Mouse (Mus musculus) neural tube, embryonic 13.5 days (tissue): ENCODE measurements around the gene Pom121l2. TPM values are rescaled to one million over a fixed set of nuclear protein-coding genes. Genes with fewer than 3 reads are reported as not detected.

Source experiments
- ATAC-seq: fragments of 200-750 bp; cut with Nextera tagmentation; 2 replicates; pipeline ENCODE4 v1.8.0; 2017; ENCODE audit warnings: low read depth, mild to moderate bottlenecking, moderate TSS enrichment, moderate library complexity
- H3K27ac ChIP-seq: fragments of 300-500 bp; sonication (generic); replicated peaks from 2 replicates; pipeline ENCODE4 v1.5.1; 2015; ENCODE audit warnings: moderate library complexity, mild to moderate bottlenecking, inconsistent platforms
- H3K27me3 ChIP-seq: fragments of 300-500 bp; sonication (generic); 2 replicates; pipeline ENCODE4 v1.6.1; 2015; ENCODE audit warnings: mild to moderate bottlenecking, inconsistent platforms
- H3K36me3 ChIP-seq: fragments of 300-500 bp; sonication (generic); 2 replicates; pipeline ENCODE4 v1.6.1; 2015; ENCODE audit warnings: mild to moderate bottlenecking, inconsistent platforms
- H3K4me1 ChIP-seq: fragments of 300-500 bp; sonication (generic); replicated peaks from 2 replicates; pipeline ENCODE4 v1.6.1; 2015; ENCODE audit warnings: inconsistent platforms
- H3K4me2 ChIP-seq: fragments of 300-500 bp; sonication (generic); 2 replicates; pipeline ENCODE4 v1.6.1; 2015; ENCODE audit warnings: inconsistent platforms, mild to moderate bottlenecking, moderate library complexity
- H3K4me3 ChIP-seq: fragments of 300-500 bp; sonication (generic); 2 replicates; pipeline ENCODE4 v1.5.1; 2015; ENCODE audit warnings: mild to moderate bottlenecking, inconsistent platforms
- H3K9ac ChIP-seq: fragments of 300-500 bp; sonication (generic); 2 replicates; pipeline ENCODE4 v1.6.1; 2015; ENCODE audit warnings: moderate library complexity, mild to moderate bottlenecking, inconsistent platforms
- H3K9me3 ChIP-seq: fragments of 300-500 bp; sonication (generic); 2 replicates; pipeline ENCODE4 v1.6.1; 2016; ENCODE audit warnings: inconsistent platforms
- WGBS: fragments of 180-500 bp; shearing (Covaris S2); methylation state at CpG from one replicate; pipeline ENCODE4 v1.1.7; 2015; 5-methylcytosine and 5-hydroxymethylcytosine counted together
- polyA plus RNA-seq: library from polyadenylated mRNA; unstranded; fragments of >200 nt; fragmentation: Nextera tagmentation; extraction: Ambion mirVana; gene quantifications from 2 replicates; pipeline ENCODE4 v1.2.1, GENCODE M21; 2015

Pom121l2 gene
- polyA plus RNA-seq, 1 experiment from 2014 or later: not detected

- Histone ChIP-seq H3K4me2 (peak overlapping the region; percentile 73), H3K36me3 (no peaks in the 10 kb centered on the region), H3K4me1 (peaks cover 16% of the 10 kb centered on the region), H3K9me3 (no peaks in the 10 kb centered on the region), H3K9ac (no peak overlapping the region), H3K27ac (no peak overlapping the region), H3K4me3 (peak overlapping the region; percentile 44), H3K27me3 (peaks cover 97% of the 10 kb centered on the region)
- 3% methylated on average over 18 of the region's 18 CpGs for WGBS
- no peak for ATAC-seq
Observed at GRCm38 (mm10) chr13:22007121-22007510, 26.1 kb downstream of the Pom121l2 start.

DNA sequence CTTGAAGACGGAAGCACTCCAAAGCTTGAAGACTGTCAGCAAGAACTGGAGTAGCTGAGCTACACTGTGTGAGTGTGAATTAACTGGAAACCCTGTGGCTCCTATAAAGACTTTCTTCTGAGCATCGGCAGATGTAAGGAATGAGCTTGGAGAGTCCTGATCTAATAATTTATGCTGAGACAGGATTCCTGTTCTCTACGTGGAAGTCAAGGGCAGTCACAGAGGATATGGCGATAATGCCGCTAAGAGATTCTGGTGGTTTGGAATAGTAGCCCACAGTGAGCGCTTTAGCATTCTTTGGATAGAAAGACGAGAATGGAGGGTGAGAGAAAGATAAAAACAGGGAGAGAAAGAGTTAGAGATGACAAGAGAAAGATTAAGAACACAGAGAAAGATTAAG, 26.9 kb downstream of the Pom121l2 start:
- Histone ChIP-seq H3K4me1 (peaks cover 16% of the 10 kb centered on the region), H3K27ac (no peak overlapping the region), H3K9me3 (no peaks in the 10 kb centered on the region), H3K4me3 (no peak overlapping the region), H3K27me3 (peaks cover 97% of the 10 kb centered on the region), H3K36me3 (no peaks in the 10 kb centered on the region), H3K4me2 (no peak overlapping the region), H3K9ac (no peak overlapping the region)
- ATAC-seq: no peak
- 38% methylated on average over 7 of the region's 7 CpGs for WGBS

DNA sequence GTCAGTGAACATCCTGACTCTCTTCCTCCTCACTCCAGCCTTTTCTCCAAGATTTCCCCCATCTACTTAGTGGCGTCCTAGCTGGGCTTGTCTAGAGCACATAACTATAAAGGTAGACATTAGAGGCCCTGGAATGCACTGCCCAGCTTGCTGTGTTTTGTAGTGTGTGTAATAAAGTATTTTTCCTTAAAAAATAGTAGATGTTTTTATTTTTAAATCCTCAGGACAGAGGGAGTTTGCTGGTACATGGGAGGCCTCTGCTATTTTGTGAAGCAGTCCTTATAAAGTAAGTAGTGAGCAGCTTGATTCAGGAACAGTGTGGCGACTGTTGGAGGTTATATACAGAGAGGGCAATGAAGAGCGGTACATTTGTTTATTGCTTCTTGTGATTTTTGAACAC, 27.7 kb downstream of the Pom121l2 start:
- H3K27ac ChIP-seq: no peak overlapping the region
- H3K9me3 ChIP-seq: no peaks in the 10 kb centered on the region
- no peaks in the 10 kb centered on the region for H3K36me3 ChIP-seq
- no peak overlapping the region for H3K4me2 ChIP-seq
- no peak overlapping the region for H3K9ac ChIP-seq
- ATAC-seq: no peak
- no peak overlapping the region for H3K4me3 ChIP-seq
- H3K4me1 ChIP-seq: peaks cover 16% of the 10 kb centered on the region
- H3K27me3 ChIP-seq: peaks cover 95% of the 10 kb centered on the region
- 72% methylated on average over 3 of the region's 3 CpGs for WGBS

GRCm38 (mm10) chr13:22009642-22010041, 28.6 kb downstream of the Pom121l2 start, which contains the start of gene Prss16:
Prss16 (minus strand) TSS chr13:22009742.
- Histone ChIP-seq H3K9me3 (no peaks in the 10 kb centered on the region), H3K4me1 (peaks cover 16% of the 10 kb centered on the region), H3K36me3 (no peaks in the 10 kb centered on the region), H3K9ac (no peak within 1 kb of the TSS), H3K4me2 (no peak within 1 kb of the TSS), H3K27me3 (peaks cover 95% of the 10 kb centered on the region), H3K4me3 (no peak within 1 kb of the TSS), H3K27ac (no peak within 1 kb of the TSS)
- WGBS: 39% methylated on average over 7 of the region's 7 CpGs
- ATAC-seq: no peak

GRCm38 (mm10) chr13:22013716-22014115, 32.7 kb downstream of the Pom121l2 start:
- ATAC-seq: no peak
- no peaks in the 10 kb centered on the region; the same call in 1 of the 2 replicates for H3K4me1 ChIP-seq
- no peak overlapping the region for H3K4me3 ChIP-seq
- H3K9ac ChIP-seq: no peak overlapping the region
- H3K36me3 ChIP-seq: no peaks in the 10 kb centered on the region
- H3K9me3 ChIP-seq: peaks cover 5% of the 10 kb centered on the region; the same call in 1 of the 2 replicates
- no peak overlapping the region for H3K27ac ChIP-seq
- no peak overlapping the region for H3K4me2 ChIP-seq
- H3K27me3 ChIP-seq: peaks cover 94% of the 10 kb centered on the region
- 20% methylated on average over 13 of the region's 13 CpGs for WGBS

- WGBS: 9% methylated on average over 17 of the region's 17 CpGs
- H3K36me3 ChIP-seq: no peaks in the 10 kb centered on the region
- ATAC-seq: no peak
- H3K4me3 ChIP-seq: no peak overlapping the region
- H3K27ac ChIP-seq: no peak overlapping the region
- peaks cover 94% of the 10 kb centered on the region for H3K27me3 ChIP-seq
- H3K4me1 ChIP-seq: no peaks in the 10 kb centered on the region; the same call in 1 of the 2 replicates
- H3K9me3 ChIP-seq: peaks cover 5% of the 10 kb centered on the region; the same call in 1 of the 2 replicates
- H3K4me2 ChIP-seq: peak overlapping the region; percentile 11
- H3K9ac ChIP-seq: no peak overlapping the region
Observed at GRCm38 (mm10) chr13:22014411-22014845, 33.4 kb downstream of the Pom121l2 start.

GRCm38 (mm10) chr13:22015479-22016450, 34.8 kb downstream of the Pom121l2 start:
- Histone ChIP-seq H3K36me3 (no peaks in the 10 kb centered on the region), H3K27me3 (peaks cover 93% of the 10 kb centered on the region), H3K9me3 (peaks cover 5% of the 10 kb centered on the region; the same call in 1 of the 2 replicates), H3K9ac (no peak overlapping the region), H3K4me3 (0 out of 2 replicates have a peak overlapping the region, but pooled peaks have one; percentile 8), H3K27ac (no peak overlapping the region), H3K4me2 (no peak overlapping the region), H3K4me1 (peaks cover 11% of the 10 kb centered on the region)
- ATAC-seq: no peak
- WGBS: 15% methylated on average over 27 of the region's 27 CpGs

- ATAC-seq: no peak
- H3K4me2 ChIP-seq: peak overlapping the region; percentile 66
- H3K9ac ChIP-seq: peak overlapping the region; percentile 23; the same call in 1 of the 2 replicates
- peak overlapping the region; percentile 40 for H3K4me3 ChIP-seq
- no peaks in the 10 kb centered on the region for H3K36me3 ChIP-seq
- no peak overlapping the region for H3K27ac ChIP-seq
- WGBS: under 1% methylated on average over 44 of the region's 44 CpGs
- H3K27me3 ChIP-seq: peaks cover 79% of the 10 kb centered on the region
- peaks cover 20% of the 10 kb centered on the region for H3K4me1 ChIP-seq
- H3K9me3 ChIP-seq: peaks cover 4% of the 10 kb centered on the region; the same call in 1 of the 2 replicates
Observed at GRCm38 (mm10) chr13:22019934-22020835, 39.2 kb downstream of the Pom121l2 start.

- WGBS: 0% methylated on average over 8 of the region's 8 CpGs
- H3K4me1 ChIP-seq: peaks cover 24% of the 10 kb centered on the region
- H3K9me3 ChIP-seq: no peaks in the 10 kb centered on the region
- 0 out of 2 replicates have a peak overlapping the region, but pooled peaks have one; percentile 23 for H3K9ac ChIP-seq
- H3K4me3 ChIP-seq: peak overlapping the region; percentile 40
- H3K27me3 ChIP-seq: peaks cover 72% of the 10 kb centered on the region
- H3K27ac ChIP-seq: no peak overlapping the region
- H3K4me2 ChIP-seq: peak overlapping the region; percentile 66
- no peaks in the 10 kb centered on the region for H3K36me3 ChIP-seq
- no peak for ATAC-seq
Observed at GRCm38 (mm10) chr13:22020901-22021339, 39.9 kb downstream of the Pom121l2 start.

DNA sequence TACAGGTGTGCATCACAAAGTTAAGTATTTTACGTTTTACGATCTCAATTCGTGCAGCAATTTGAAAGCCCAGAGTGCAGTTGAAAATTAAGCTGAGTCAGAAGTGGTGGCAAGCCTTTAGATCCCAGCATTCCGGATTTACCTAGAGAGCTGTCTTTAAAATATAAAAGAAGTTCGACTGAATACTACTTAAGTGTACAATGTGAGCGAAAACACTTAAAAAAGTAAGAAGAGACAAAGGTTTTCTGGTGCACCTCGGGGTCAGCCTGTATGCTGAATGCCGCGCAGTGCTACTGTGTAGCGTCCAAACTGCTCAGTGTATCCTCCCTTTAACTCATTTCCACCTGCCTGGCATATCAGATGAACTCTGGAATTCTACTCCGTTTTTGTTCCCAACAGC, 40.6 kb downstream of the Pom121l2 start:
- under 1% methylated on average over 11 of the region's 11 CpGs for WGBS
- Histone ChIP-seq H3K9me3 (no peaks in the 10 kb centered on the region), H3K9ac (peak overlapping the region; percentile 50), H3K27ac (no peak overlapping the region), H3K36me3 (no peaks in the 10 kb centered on the region), H3K4me2 (peak overlapping the region; percentile 66), H3K27me3 (peaks cover 66% of the 10 kb centered on the region), H3K4me1 (peaks cover 27% of the 10 kb centered on the region), H3K4me3 (peak overlapping the region; percentile 40)
- ATAC-seq: no peak

- H3K27ac ChIP-seq: no peak overlapping the region
- peak overlapping the region; percentile 66 for H3K4me2 ChIP-seq
- ATAC-seq: no peak
- peak overlapping the region; percentile 13; the same call in 1 of the 2 replicates for H3K9ac ChIP-seq
- H3K27me3 ChIP-seq: peaks cover 59% of the 10 kb centered on the region
- H3K4me1 ChIP-seq: peaks cover 29% of the 10 kb centered on the region
- H3K9me3 ChIP-seq: no peaks in the 10 kb centered on the region
- peak overlapping the region; percentile 40 for H3K4me3 ChIP-seq
- H3K36me3 ChIP-seq: no peaks in the 10 kb centered on the region
- WGBS: under 1% methylated on average over 9 of the region's 9 CpGs
Observed at GRCm38 (mm10) chr13:22022241-22022640, 41.2 kb downstream of the Pom121l2 start.
